Mouse (Mus musculus) brain, embryonic 18.5 days (tissue): ENCODE data around the gene Ublcp1.

Source experiments
- DNase-seq: peaks from one replicate; pipeline ENCODE4 v3.0.0-alpha.2; 2012; ENCODE audit warnings: low read depth, low spot score

Gene Ublcp1

GRCm38 (mm10) chr11:44422337-44423111, 47.8 kb downstream of the Ublcp1 start:
- no peak for DNase-seq

- no peak for DNase-seq
Measured at GRCm38 (mm10) chr11:44417403-44417802, 52.9 kb downstream of the Ublcp1 start.

- no peak for DNase-seq
Measured at GRCm38 (mm10) chr11:44414605-44415004, 55.7 kb downstream of the Ublcp1 start.

DNA sequence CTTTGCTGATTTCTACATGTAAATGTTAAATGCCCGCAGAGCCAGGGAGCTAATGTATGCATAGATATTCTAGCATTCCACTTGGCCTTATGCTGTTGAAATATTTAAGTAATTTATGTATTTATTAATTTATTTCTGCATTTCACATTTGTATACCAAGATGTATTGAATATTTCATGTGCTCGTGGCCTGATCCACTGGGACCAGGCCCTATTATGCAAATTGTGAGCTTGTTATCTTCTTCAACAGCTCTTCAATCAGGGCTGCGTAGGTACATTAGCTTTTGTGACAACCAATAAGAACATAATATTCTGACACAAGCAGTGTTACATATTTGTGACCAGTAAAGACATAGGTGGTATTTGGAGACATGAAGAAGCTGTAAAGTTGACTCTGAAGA, 56.9 kb downstream of the Ublcp1 start:
- DNase-seq: no peak

- no peak for DNase-seq
Measured at GRCm38 (mm10) chr11:44412276-44412675, 58.0 kb downstream of the Ublcp1 start.

DNA sequence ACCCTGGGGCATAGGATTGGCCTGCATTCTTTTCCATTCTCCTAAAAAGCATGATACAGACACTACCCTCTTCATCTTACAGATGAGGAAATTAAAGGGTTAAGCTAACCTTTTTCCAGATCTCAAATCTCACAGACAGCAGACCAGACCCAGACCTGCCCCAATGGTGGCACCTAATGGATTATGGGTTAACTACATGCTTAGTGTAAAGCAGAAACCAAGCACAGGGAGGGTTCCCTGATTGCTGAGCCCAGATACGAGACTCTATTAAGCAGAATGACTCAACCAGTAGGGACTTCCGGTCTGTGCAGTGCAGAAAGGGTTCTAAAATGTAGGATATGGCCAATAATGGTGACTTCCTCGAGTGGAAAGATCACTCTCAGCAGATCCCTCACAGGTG, 59.9 kb downstream of the Ublcp1 start:
- DNase-seq: no peak

- no peak for DNase-seq
Measured at GRCm38 (mm10) chr11:44408626-44409025, 61.7 kb downstream of the Ublcp1 start.

GRCm38 (mm10) chr11:44406457-44406856, 63.8 kb downstream of the Ublcp1 start:
- no peak for DNase-seq

- no peak for DNase-seq
Measured at GRCm38 (mm10) chr11:44405961-44406360, 64.3 kb downstream of the Ublcp1 start.

GRCm38 (mm10) chr11:44405113-44405512, 65.2 kb downstream of the Ublcp1 start:
- DNase-seq: no peak
